Mouse (Mus musculus): ENCODE measurements around the gene A630089N07Rik.
"Not testable (repeated sequence)": the region's sequence is repeated elsewhere in the genome, so short reads cannot be mapped to it uniquely, and the experiment has no call there.

Gene A630089N07Rik

GRCm38 (mm10) chr16:98081889-98082818, at the start of gene A630089N07Rik:
A630089N07Rik (minus strand) TSS chr16:98082450.
- peak; percentile 63 for DNase-seq (ENCODE audit: low read depth, low spot score)

GRCm38 (mm10) chr16:98107109-98107508, 24.9 kb upstream of the A630089N07Rik start:
- DNase-seq (ENCODE audit: low read depth, low spot score) = no peak

GRCm38 (mm10) chr16:98081550-98081888, 731 bp downstream of the A630089N07Rik start:
- not testable (repeated sequence) for DNase-seq (ENCODE audit: low read depth, low spot score)

GRCm38 (mm10) chr16:98081140-98081539, 1.1 kb downstream of the A630089N07Rik start:
- not testable (repeated sequence) for DNase-seq (ENCODE audit: low read depth, low spot score)

- not testable (repeated sequence) for DNase-seq (ENCODE audit: low read depth, low spot score)
Measured at GRCm38 (mm10) chr16:98079382-98079781, 2.9 kb downstream of the A630089N07Rik start.

GRCm38 (mm10) chr16:98041676-98042075, 40.6 kb downstream of the A630089N07Rik start:
- no peak for DNase-seq (ENCODE audit: low read depth, low spot score)

- DNase-seq (ENCODE audit: low read depth, low spot score) = not testable (repeated sequence)
Measured at GRCm38 (mm10) chr16:98034971-98035370, 47.3 kb downstream of the A630089N07Rik start.

- DNase-seq (ENCODE audit: low read depth, low spot score) = not testable (repeated sequence)
Measured at GRCm38 (mm10) chr16:98026186-98026585, 56.1 kb downstream of the A630089N07Rik start.

GRCm38 (mm10) chr16:98022657-98023345, 59.4 kb downstream of the A630089N07Rik start:
- DNase-seq (ENCODE audit: low read depth, low spot score) = peak; percentile 36

- no peak for DNase-seq (ENCODE audit: low read depth, low spot score)
Measured at GRCm38 (mm10) chr16:98022081-98022480, 60.2 kb downstream of the A630089N07Rik start.

- DNase-seq (ENCODE audit: low read depth, low spot score) = not testable (repeated sequence)
Measured at GRCm38 (mm10) chr16:97997383-97997731, 84.9 kb downstream of the A630089N07Rik start.

- DNase-seq (ENCODE audit: low read depth, low spot score) = peak; percentile 78
Measured at GRCm38 (mm10) chr16:97996616-97997382, 85.5 kb downstream of the A630089N07Rik start, which contains the start of gene B230307C23Rik. B230307C23Rik (plus strand) TSS chr16:97997315.

GRCm38 (mm10) chr16:97995849-97996615, 86.2 kb downstream of the A630089N07Rik start:
- no peak for DNase-seq (ENCODE audit: low read depth, low spot score)

- DNase-seq (ENCODE audit: low read depth, low spot score) = not testable (repeated sequence)
Measured at GRCm38 (mm10) chr16:97992477-97992876, 89.8 kb downstream of the A630089N07Rik start.

GRCm38 (mm10) chr16:97991517-97991916, 90.7 kb downstream of the A630089N07Rik start:
- no peak for DNase-seq (ENCODE audit: low read depth, low spot score)

GRCm38 (mm10) chr16:97984589-97984988, 97.7 kb downstream of the A630089N07Rik start:
- DNase-seq (ENCODE audit: low read depth, low spot score) = no peak

- no peak for DNase-seq (ENCODE audit: low read depth, low spot score)
Measured at GRCm38 (mm10) chr16:97981362-97981761, 100.9 kb downstream of the A630089N07Rik start.

GRCm38 (mm10) chr16:97977722-97978121, 104.5 kb downstream of the A630089N07Rik start:
- no peak for DNase-seq (ENCODE audit: low read depth, low spot score)

- DNase-seq (ENCODE audit: low read depth, low spot score) = no peak
Measured at GRCm38 (mm10) chr16:97977277-97977676, 105.0 kb downstream of the A630089N07Rik start.

- DNase-seq (ENCODE audit: low read depth, low spot score) = no peak
Measured at GRCm38 (mm10) chr16:97963956-97964540, 118.2 kb downstream of the A630089N07Rik start.

Measured in embryo, embryonic 11.5 days (tissue).